Mouse (Mus musculus) kidney, postnatal 14 days (tissue): ENCODE measurements around the gene Gtsf1l.

Experiments
- DNase-seq: peaks from one replicate; pipeline ENCODE4 v3.0.0; 2022; ENCODE audit warnings: mixed read lengths

Gtsf1l gene

GRCm38 (mm10) chr2:163048125-163048524 is 39.5 kb downstream of the Gtsf1l start:
- DNase-seq, result peak; percentile 78

- DNase-seq, result no peak
Measured at GRCm38 (mm10) chr2:163039940-163040339, 47.7 kb downstream of the Gtsf1l start.
